Mouse (Mus musculus): Measurements from ENCODE around the gene Edrf1. TPM values are rescaled to one million over a fixed set of nuclear protein-coding genes. Genes with fewer than 3 reads are reported as not detected.

Edrf1 gene
- 24.3 and 28.6 TPM in 2 replicates for polyA plus RNA-seq (2012; rRNA removed)

DNA sequence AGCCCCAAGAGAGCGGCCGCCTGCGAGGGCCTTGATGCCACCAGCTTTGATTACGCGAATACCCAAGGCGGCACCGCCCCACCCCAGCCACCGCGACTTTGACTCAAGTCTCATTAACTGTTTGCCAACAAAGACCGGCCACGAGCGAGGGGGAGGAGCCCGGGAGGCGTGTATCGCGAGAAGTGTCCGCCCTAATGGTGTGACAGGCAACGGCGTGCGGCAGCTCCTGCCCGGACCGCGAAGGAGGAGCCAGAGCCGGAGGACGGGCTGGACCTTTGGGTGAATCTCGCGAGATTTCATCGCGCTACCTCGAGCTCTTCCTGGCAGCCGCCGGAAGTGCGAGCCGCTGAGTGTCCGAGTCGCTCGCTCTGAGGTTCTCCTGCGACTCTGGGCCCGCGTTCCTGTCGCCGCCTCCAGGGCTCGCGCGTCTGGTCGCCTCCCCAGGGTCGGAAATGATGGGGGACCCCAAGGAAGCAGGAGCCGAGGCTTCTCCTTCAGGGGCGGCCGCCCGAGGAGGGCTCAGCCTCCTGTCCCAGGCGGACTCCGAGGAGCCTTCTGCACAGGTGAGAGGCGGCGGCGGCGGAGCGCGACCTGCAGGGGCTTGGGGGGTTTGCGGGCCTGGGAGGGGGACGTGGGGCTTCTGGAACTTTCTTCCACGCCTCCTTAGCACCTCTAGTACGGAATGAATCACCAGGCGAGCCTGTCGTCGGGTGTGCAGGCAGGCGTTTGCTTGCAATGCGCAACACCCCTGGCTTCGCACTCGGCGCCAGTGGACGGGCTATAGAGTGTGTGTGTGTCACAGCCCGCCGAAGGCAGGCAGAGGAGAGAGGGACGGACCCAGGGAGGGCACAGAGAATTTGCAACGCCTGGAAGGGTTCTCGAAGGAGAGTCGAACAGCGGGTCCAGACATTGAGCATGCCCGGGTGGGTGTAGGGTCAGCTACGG, at the start of gene Edrf1:
Gene Edrf1, plus strand, starts transcription at position 183 of the 945 bp plus-strand sequence.

DNA sequence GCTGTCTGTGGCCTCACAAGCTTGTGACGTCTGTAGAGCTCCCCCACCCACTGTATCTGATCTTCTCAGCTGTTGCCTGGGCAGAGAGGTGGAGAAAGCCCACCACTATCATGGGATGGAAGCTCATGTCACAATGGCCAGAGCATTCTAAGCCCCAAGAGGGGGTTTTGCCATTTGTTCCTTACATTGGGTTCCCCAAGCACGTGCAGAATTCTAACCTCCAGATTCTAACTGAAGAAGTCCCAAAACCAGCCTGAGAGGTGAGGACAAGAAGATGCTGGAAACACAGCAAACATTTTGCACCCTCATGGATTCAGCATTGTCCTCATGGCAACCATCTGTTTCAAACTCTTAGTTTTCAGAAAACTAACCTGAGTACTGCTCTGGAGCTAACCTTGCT, 35.3 kb upstream of the Edrf1 start, which contains the start of gene Tex36:
Gene Tex36, minus strand, starts transcription at position 101 of the 400 bp plus-strand sequence.

DNA sequence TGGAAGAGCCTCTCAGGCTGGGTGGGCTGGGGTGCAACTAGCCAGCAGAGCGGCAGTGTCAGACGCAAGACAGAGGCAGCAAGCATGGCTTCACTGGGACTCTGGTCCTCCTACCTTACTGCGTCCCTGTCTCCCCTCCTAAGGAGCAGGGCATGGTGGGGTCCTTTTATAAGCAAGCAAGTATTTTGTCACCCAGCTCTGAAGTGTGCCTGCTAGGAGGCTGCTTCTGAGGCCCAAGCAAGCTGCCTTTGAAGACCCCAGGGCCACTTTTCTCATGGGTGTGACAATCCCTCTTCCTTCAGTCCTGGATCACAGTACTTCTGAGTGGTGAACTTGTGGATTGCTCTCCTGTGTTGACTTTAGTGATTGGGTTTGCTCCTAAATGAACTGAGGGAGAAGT, 42.6 kb downstream of the Edrf1 start, which contains the start of gene Mmp21:
Gene Mmp21, minus strand, starts transcription at position 101 of the 400 bp plus-strand sequence.

Other genes starting within 250 kb of the Edrf1 start
- 0.09 TPM in 1 of 2 replicates, not detected in the other for gene Tex36, start 35.4 kb upstream of the Edrf1 start, polyA plus RNA-seq (2012; rRNA removed)
- 0.04 and 0.09 TPM in 2 replicates for gene Mmp21, start 42.5 kb downstream of the Edrf1 start, polyA plus RNA-seq (2012; rRNA removed)
- gene Bccip, start 71.8 kb downstream of the Edrf1 start, polyA plus RNA-seq (2012; rRNA removed), result 82.7 and 95.5 TPM in 2 replicates
- gene Uros, start 72.5 kb downstream of the Edrf1 start, polyA plus RNA-seq (2012; rRNA removed), result 38.1 and 41.2 TPM in 2 replicates
- 8.3 and 8.8 TPM in 2 replicates for gene Fank1, start 139.3 kb downstream of the Edrf1 start, polyA plus RNA-seq (2012; rRNA removed)
- 33.1 and 35.5 TPM in 2 replicates for gene Dhx32, start 145.2 kb downstream of the Edrf1 start, polyA plus RNA-seq (2012; rRNA removed)

Data from central nervous system, embryonic 18 days (tissue).